Mouse (Mus musculus) liver, embryonic 12.5 days (tissue): ENCODE data around the gene Trim7. TPM values are rescaled to one million over a fixed set of nuclear protein-coding genes. Genes with fewer than 3 reads are reported as not detected.
"Not testable (repeated sequence)": the region's sequence is repeated elsewhere in the genome, so short reads cannot be mapped to it uniquely, and the experiment has no call there.

Experiments
- ATAC-seq: fragments of 200-750 bp; cut with Nextera tagmentation; 2 replicates; pipeline ENCODE4 v1.8.0; 2017; ENCODE audit warnings: moderate number of reproducible peaks, mild to moderate bottlenecking, moderate library complexity
- H3K27ac ChIP-seq: fragments of 300-500 bp; sonication (generic); 2 replicates; pipeline ENCODE4 v1.5.1; 2016; ENCODE audit warnings: mild to moderate bottlenecking
- H3K27me3 ChIP-seq: fragments of 300-500 bp; sonication (generic); replicated peaks from 2 replicates; pipeline ENCODE4 v1.6.1; 2016; ENCODE audit warnings: mild to moderate bottlenecking, moderate library complexity
- H3K36me3 ChIP-seq: fragments of 300-500 bp; sonication (generic); 2 replicates; pipeline ENCODE4 v1.6.1; 2016; ENCODE audit warnings: mild to moderate bottlenecking, moderate library complexity
- H3K4me1 ChIP-seq: fragments of 300-500 bp; sonication (generic); 2 replicates; pipeline ENCODE4 v1.6.1; 2016
- H3K4me2 ChIP-seq: fragments of 300-500 bp; sonication (generic); 2 replicates; pipeline ENCODE4 v1.6.1; 2016; ENCODE audit warnings: mild to moderate bottlenecking, moderate library complexity
- H3K4me3 ChIP-seq: fragments of 300-500 bp; sonication (generic); 2 replicates; pipeline ENCODE4 v1.5.1; 2016; ENCODE audit warnings: mild to moderate bottlenecking, moderate library complexity
- H3K9ac ChIP-seq: fragments of 300-500 bp; sonication (generic); 2 replicates; pipeline ENCODE4 v1.6.1; 2016; ENCODE audit warnings: mild to moderate bottlenecking, moderate library complexity
- H3K9me3 ChIP-seq: fragments of 300-500 bp; sonication (generic); replicated peaks from 2 replicates; pipeline ENCODE4 v1.6.1; 2016; ENCODE audit warnings: mild to moderate bottlenecking, moderate library complexity
- WGBS: fragments of 180-500 bp; shearing (Covaris S2); methylation state at CpG from one replicate; pipeline ENCODE4 v1.1.7; 2016; ENCODE audit not compliant: insufficient replicate concordance; 5-methylcytosine and 5-hydroxymethylcytosine counted together
- polyA plus RNA-seq: library from polyadenylated mRNA; unstranded; fragments of >200 nt; fragmentation: Nextera tagmentation; extraction: Ambion mirVana; gene quantifications from 2 replicates; pipeline ENCODE4 v1.2.1, GENCODE M21; 2016

Gene Trim7
- polyA plus RNA-seq, 1 experiment from 2014 or later: not detected

DNA sequence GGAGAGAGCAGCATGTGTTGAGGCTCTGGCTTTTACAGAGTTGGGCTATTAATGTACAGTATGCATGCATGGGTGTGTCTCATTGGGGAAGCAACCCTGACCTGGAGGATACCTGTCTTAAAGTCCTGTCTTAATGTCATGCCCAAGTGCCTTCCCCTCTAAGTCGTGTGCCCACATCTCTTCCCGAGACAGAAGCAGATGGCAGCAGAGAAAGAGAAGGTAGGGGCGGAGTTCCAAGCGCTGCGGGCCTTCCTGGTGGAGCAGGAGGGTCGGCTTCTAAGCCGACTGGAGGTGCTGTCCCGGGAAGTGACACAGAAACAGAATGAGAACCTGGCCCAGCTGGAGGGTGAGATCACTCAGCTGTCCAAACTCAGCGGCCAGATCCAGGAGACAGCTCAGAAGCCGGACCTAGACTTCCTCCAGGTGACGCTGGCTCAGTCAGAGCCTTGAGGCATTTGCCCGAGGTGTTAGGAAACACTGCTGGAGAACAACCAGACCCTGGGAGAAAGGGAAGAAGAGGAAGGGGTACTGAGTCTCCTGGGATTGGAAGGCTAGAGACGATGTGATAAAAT, 19.4 kb downstream of the Trim7 start:
- Histone ChIP-seq H3K9me3 (no peaks in the 10 kb centered on the region), H3K4me2 (no peak overlapping the region), H3K36me3 (no peaks in the 10 kb centered on the region), H3K4me1 (peaks cover 3% of the 10 kb centered on the region; the same call in 1 of the 2 replicates), H3K27ac (no peak overlapping the region), H3K27me3 (peaks cover 34% of the 10 kb centered on the region), H3K9ac (no peak overlapping the region), H3K4me3 (no peak overlapping the region)
- no peak for ATAC-seq
- WGBS: 38% methylated on average over 13 of the region's 13 CpGs

DNA sequence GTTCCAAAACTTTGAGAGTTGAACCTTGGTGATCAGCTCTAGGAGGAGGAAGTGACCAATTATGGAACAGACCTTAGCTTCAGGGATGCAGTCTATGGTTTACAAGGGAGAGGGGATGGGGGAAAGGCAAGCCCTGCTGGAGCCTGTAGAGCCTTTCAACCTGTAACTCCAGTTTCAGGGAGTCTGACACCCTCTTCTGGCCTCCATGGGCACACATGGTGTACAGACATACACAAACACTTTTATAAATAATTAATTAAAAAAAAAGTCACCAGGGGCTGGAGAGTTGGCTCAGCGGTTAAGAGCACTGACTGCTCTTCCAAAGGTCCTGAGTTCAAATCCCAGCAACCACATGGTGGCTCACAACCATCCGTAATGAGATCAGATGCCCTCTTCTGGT, 20.4 kb downstream of the Trim7 start:
- H3K36me3 ChIP-seq, H3K9me3 ChIP-seq, H3K27ac ChIP-seq, H3K4me3 ChIP-seq, H3K9ac ChIP-seq, H3K4me2 ChIP-seq, H3K4me1 ChIP-seq, ATAC-seq: not testable (repeated sequence)
- peaks cover 38% of the 10 kb centered on the region for H3K27me3 ChIP-seq
- WGBS: 63% methylated on average over 2 of the region's 2 CpGs

DNA sequence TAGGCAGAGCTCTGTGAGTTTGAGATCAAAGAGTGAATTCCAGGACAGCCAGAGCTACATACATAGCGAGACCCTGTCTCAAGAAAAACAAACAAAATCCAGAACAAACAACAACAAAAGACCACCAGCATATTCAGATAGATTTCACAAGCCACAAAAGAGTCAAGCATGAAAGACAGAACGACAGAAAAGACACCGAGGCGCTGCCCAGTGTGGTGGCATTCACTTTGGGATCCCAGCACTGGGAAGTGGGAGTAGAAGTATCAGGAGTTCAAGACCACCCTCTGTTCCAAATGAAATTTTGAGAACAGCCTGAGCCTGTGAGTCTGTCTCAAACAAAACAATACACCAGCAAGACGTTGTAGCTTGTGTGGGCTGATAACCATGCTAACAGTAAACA, 20.9 kb downstream of the Trim7 start:
- H3K4me2 ChIP-seq: no peak overlapping the region
- H3K27me3 ChIP-seq: peaks cover 38% of the 10 kb centered on the region
- no peaks in the 10 kb centered on the region for H3K9me3 ChIP-seq
- H3K4me1 ChIP-seq: peaks cover 3% of the 10 kb centered on the region; the same call in 1 of the 2 replicates
- H3K4me3 ChIP-seq: no peak overlapping the region
- WGBS: 50% methylated on average over 5 of the region's 5 CpGs
- H3K27ac ChIP-seq: no peak overlapping the region
- no peak for ATAC-seq
- no peaks in the 10 kb centered on the region for H3K36me3 ChIP-seq
- no peak overlapping the region for H3K9ac ChIP-seq

DNA sequence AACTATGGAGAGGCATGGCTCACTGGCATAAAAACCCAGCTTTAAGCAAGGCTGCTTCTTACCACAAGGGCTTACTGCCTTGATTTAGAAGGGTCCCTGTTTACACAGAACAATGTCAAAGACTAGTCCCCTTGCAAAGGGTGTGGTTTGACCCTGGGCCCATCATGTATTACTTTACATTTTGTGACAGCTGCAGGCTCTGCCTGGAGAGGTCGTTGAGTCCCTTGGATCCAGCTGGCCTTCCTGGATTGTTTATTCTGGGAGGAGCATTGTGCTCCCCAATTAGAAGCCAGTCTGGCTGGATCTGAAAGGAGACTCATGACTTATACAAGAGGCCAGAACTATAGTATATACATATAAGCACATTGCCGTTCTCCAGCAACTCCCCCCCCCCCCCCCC, 24.3 kb downstream of the Trim7 start:
- no peak overlapping the region for H3K9ac ChIP-seq
- H3K4me3 ChIP-seq: no peak overlapping the region
- no peak for ATAC-seq
- no peak overlapping the region for H3K4me2 ChIP-seq
- no peaks in the 10 kb centered on the region for H3K9me3 ChIP-seq
- peaks cover 29% of the 10 kb centered on the region for H3K4me1 ChIP-seq
- H3K36me3 ChIP-seq: no peaks in the 10 kb centered on the region
- peaks cover 34% of the 10 kb centered on the region for H3K27me3 ChIP-seq
- H3K27ac ChIP-seq: no peak overlapping the region
- 53% methylated on average over 2 of the region's 2 CpGs for WGBS

DNA sequence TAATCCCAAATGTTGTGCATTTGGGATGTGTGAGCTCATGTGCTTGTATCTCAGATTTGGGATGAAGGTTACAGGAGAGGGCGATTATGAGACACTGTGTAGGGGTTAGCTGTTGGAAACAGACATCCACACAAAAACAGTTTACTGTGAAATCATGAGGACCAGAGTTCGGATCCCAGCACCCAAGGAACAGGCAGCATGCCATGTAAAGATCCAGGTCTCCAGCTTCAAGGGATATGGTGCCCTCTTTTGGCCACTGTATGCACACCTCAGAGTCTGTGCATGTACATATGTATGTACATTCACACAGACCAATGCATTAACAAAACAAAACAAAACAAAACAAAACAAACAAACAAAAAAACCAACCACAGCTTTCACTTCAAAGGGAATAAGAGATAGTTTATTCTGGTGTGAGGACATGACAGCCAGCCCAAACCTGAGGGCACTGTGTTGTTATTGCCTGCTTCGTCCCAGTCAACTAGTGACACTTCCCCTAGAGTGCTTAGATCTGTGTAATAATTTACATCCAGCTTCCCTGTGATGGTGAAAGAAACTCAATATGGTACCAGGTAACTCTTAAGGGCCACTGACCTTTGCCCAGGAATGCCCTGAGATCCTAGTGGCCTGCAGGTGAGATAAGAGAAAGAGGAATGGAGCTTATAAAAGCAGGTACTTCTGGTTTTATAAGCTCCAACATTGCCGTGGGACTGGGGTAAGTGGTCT, 25.5 kb downstream of the Trim7 start:
- H3K4me2 ChIP-seq: no peak overlapping the region
- no peak overlapping the region for H3K27ac ChIP-seq
- H3K9me3 ChIP-seq: no peaks in the 10 kb centered on the region
- H3K4me1 ChIP-seq: peaks cover 35% of the 10 kb centered on the region
- WGBS: 72% methylated on average over 4 of the region's 4 CpGs
- H3K4me3 ChIP-seq: no peak overlapping the region
- H3K36me3 ChIP-seq: no peaks in the 10 kb centered on the region
- no peak overlapping the region for H3K9ac ChIP-seq
- H3K27me3 ChIP-seq: peaks cover 30% of the 10 kb centered on the region
- ATAC-seq: no peak

DNA sequence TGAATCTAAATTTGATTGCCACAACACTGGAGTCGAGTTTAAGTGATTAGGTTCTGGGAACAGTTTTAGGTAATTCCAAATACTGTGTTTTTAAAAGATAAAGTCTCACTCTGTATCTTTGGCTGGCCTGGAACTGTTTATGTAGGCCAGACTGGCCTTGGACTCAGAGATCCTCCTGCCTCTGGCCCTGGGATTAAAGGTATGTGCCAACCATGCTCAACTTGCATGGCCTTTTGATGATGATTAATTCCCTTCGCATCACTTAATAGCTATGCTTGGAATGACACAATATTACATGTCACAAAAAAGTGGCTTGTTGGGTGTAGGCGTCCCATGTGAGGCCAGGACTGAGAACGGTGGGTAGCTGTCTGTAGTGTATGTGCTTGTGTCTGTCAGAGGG, 26.2 kb downstream of the Trim7 start:
- Histone ChIP-seq H3K27ac (no peak overlapping the region), H3K9me3 (no peaks in the 10 kb centered on the region), H3K36me3 (no peaks in the 10 kb centered on the region), H3K4me3 (peak overlapping the region; percentile 74), H3K9ac (no peak overlapping the region), H3K4me1 (peaks cover 39% of the 10 kb centered on the region), H3K27me3 (peaks cover 30% of the 10 kb centered on the region), H3K4me2 (peak overlapping the region; percentile 96)
- 73% methylated on average over 4 of the region's 4 CpGs for WGBS
- ATAC-seq: no peak

DNA sequence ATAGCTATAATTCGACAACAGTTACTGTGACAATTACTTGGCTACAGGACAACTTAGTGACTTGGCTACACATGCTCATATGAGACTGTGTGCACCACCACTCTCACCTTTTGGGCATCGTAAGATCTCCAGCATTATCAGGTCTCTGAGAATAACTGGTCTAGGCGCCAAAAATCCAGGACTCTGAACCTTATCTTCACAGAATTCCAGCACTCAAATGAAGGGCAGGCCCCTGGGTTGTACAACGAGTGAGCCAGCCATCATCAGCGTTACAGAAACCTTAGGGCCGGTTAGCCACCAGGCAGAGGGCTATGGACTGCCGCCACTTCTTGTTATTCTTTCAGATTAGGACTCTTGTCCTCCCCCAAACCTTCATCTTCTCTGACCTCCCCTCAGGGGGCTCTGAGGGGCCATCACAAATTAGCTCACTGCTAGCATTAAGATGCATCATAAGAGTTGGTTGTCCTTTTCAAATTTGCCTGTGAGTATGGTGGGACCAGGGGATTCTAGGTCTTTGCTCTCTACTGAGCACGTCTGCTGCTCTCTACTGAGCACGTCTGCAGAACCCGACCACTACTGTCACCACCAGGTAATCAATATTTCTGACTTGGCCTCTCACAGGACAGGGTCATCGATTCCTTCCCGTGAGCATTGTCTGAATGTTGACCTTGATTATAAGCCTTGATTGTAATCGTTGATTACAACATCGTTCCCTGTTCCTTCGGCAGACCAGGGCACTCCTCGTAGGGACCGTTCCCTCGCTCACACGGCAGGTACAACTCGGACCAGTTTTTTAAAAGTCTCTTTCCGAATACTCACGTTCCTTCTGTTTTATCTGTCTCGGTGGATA, 26.9 kb downstream of the Trim7 start:
- 8% methylated on average over 23 of the region's 23 CpGs for WGBS
- Histone ChIP-seq H3K27me3 (peaks cover 28% of the 10 kb centered on the region), H3K36me3 (no peaks in the 10 kb centered on the region), H3K4me1 (peaks cover 44% of the 10 kb centered on the region), H3K9ac (peak overlapping the region; percentile 64), H3K4me3 (peak overlapping the region; percentile 74), H3K9me3 (no peaks in the 10 kb centered on the region), H3K27ac (no peak overlapping the region), H3K4me2 (peak overlapping the region; percentile 96)
- ATAC-seq: peak; percentile 14

DNA sequence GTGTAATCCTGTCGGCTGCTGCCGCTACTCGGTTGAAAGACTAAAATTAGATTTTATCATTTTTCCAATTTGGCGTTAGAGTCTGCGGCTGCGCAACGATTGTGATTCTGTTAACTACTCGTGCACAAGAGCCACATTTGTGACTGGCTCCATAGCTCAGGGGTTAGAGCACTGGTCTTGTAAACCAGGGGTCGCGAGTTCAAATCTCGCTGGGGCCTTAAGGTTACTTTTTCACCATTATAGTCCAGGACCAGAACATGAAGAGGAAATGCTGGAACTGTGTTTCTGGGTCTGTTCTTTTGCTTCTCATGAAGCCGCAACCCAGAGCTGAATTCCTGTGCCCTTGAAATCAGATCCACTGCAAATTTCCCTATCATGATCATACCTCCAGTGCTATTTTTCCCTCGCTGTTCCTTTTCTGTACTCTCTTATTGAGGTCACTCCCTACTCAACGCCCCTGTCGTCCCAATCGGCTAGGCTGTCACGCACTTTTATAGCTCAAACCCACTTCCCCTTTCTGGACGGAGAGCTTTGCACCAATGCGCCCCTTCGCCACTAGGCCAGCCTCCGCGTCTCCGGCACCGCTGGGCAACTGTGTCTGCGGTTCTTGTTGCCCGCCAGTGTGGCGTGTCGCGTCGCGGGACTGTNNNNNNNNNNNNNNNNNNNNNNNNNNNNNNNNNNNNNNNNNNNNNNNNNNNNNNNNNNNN, 27.7 kb downstream of the Trim7 start:
- peak overlapping the region; percentile 74 for H3K4me3 ChIP-seq
- no peaks in the 10 kb centered on the region for H3K9me3 ChIP-seq
- peak; percentile 62 for ATAC-seq
- WGBS: 2% methylated on average over 31 of the region's 31 CpGs
- H3K9ac ChIP-seq: peak overlapping the region; percentile 74
- H3K27me3 ChIP-seq: peaks cover 20% of the 10 kb centered on the region
- peak overlapping the region; percentile 96 for H3K4me2 ChIP-seq
- H3K27ac ChIP-seq: peak overlapping the region; percentile 57
- H3K36me3 ChIP-seq: no peaks in the 10 kb centered on the region
- H3K4me1 ChIP-seq: peaks cover 52% of the 10 kb centered on the region

DNA sequence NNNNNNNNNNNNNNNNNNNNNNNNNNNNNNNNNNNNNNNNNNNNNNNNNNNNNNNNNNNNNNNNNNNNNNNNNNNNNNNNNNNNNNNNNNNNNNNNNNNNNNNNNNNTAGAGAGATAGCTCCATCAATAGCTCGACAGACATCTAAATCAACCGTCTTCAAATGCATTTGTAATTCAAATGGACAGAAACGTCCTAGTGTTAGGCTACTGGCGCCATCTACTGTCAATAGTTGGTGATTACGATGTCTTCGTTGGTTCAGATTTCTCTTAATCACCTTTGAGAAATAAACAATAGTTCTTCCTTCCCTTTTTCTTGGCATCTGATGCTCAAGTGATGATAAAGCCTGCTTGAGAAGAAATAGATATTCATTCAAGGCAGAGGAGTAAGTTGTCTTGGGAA, 33.1 kb downstream of the Trim7 start:
- no peaks in the 10 kb centered on the region for H3K36me3 ChIP-seq
- H3K4me2 ChIP-seq: peak overlapping the region; percentile 96
- no peak overlapping the region for H3K27ac ChIP-seq
- no peak for ATAC-seq
- H3K4me3 ChIP-seq: peak overlapping the region; percentile 74; the same call in 1 of the 2 replicates
- no peaks in the 10 kb centered on the region for H3K9me3 ChIP-seq
- under 1% methylated on average over 6 of the region's 6 CpGs for WGBS
- no peak overlapping the region for H3K9ac ChIP-seq
- peaks cover 38% of the 10 kb centered on the region for H3K4me1 ChIP-seq
- peaks cover 16% of the 10 kb centered on the region for H3K27me3 ChIP-seq

DNA sequence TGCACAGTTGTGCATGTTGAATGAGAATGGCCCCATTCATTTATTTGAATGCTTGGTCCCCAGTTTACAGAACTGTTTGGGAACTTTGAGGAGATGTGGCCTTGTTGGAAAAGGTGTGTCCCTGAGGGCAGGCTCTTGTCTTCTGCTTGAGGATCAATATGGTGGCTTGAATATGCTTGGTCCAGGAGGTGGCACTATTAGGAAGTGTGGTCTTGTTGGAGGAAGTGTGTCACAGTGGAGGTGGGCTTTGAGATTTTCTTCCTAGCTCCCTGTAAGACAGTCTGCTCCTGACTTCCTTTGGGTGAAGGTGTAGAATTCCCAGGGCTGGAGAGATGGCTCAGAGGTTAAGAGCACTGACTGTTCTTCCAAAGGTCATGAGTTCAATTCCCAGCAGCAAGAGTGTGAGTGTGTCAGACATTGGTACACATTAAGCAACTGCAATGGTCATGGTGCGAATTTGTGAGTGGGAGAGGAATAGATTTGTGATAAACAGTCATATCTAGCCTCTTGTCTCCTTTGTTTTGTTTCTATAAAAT, 36.9 kb downstream of the Trim7 start:
- Histone ChIP-seq H3K27ac (no peak overlapping the region), H3K4me2 (no peak overlapping the region), H3K4me3 (no peak overlapping the region), H3K27me3 (peaks cover 16% of the 10 kb centered on the region), H3K9me3 (no peaks in the 10 kb centered on the region), H3K36me3 (peaks cover 29% of the 10 kb centered on the region), H3K9ac (no peak overlapping the region), H3K4me1 (peaks cover 16% of the 10 kb centered on the region)
- no peak for ATAC-seq
- WGBS: 60% methylated on average over 1 of the region's 1 CpGs

DNA sequence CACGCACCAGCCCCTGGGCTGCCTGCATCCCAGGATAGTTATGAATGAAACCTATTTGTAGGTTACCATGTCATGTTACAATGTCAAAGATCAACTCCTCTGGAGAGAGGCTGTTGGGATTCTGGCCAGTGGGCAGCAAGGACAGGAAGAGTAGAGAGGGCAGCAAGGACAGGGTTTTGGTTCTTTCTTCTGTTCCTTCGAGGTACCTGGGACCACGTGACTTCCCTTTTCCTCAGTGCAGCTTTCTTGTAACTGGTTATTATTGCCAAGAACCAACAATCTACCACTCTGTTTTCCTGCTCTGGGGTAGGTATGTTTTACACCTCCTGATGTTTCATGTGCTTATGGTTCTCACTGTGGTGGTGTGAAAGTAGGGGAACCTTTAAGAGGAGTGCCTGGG, 37.9 kb downstream of the Trim7 start:
- ATAC-seq: no peak
- no peaks in the 10 kb centered on the region for H3K9me3 ChIP-seq
- H3K4me1 ChIP-seq: peaks cover 14% of the 10 kb centered on the region
- no peak overlapping the region for H3K4me3 ChIP-seq
- 60% methylated on average over 3 of the region's 3 CpGs for WGBS
- H3K9ac ChIP-seq: no peak overlapping the region
- peaks cover 16% of the 10 kb centered on the region for H3K27me3 ChIP-seq
- peaks cover 32% of the 10 kb centered on the region for H3K36me3 ChIP-seq
- H3K27ac ChIP-seq: no peak overlapping the region
- no peak overlapping the region for H3K4me2 ChIP-seq
